Mouse (Mus musculus) ES-E14 (cell line): ENCODE data around the gene Ube2h. TPM values are rescaled to one million over a fixed set of nuclear protein-coding genes. Genes with fewer than 3 reads are reported as not detected.
A peak's percentile ranks its signal among the peaks of the same experiment; 100 is the strongest.

Experiments used
- DNase-seq: peaks from one replicate; pipeline ENCODE4 v3.0.0-alpha.2; 2013; ENCODE audit warnings: low read depth, low spot score
- H3K27ac ChIP-seq: 2 replicates; pipeline ENCODE4 v1.5.1; 2012; ENCODE audit warnings: low read depth, mild to moderate bottlenecking, low read length, moderate library complexity, mixed read lengths; ENCODE audit not compliant: poor library complexity, insufficient read depth, severe bottlenecking
- H3K36me3 ChIP-seq: 2 replicates; pipeline ENCODE4 v1.6.1; 2012; ENCODE audit warnings: mild to moderate bottlenecking, low read length, moderate library complexity, mixed read lengths; ENCODE audit not compliant: control insufficient read depth, poor library complexity, insufficient read depth, severe bottlenecking
- H3K4me1 ChIP-seq, 2 experiments: fragments of 150-350 bp in 1 of 2; sonication (generic) in 1 of 2; 2 replicates each; pipeline ENCODE4 v1.6.1; 2012; ENCODE audit warnings: low read length in 2 of 2, mild to moderate bottlenecking in 1 of 2, mixed read lengths in 1 of 2; ENCODE audit not compliant: control insufficient read depth in 2 of 2, insufficient read depth in 2 of 2, poor library complexity in 1 of 2
- H3K4me3 ChIP-seq, 2 experiments: fragments of 150-350 bp in 1 of 2; sonication (generic) in 1 of 2; 2 replicates each; pipeline ENCODE4 v1.5.1; 2012; ENCODE audit warnings: low read length in 2 of 2, low read depth in 1 of 2, mild to moderate bottlenecking in 1 of 2, mixed read lengths in 1 of 2; ENCODE audit not compliant: insufficient read depth in 1 of 2, poor library complexity in 1 of 2, severe bottlenecking in 1 of 2
- H3K9ac ChIP-seq: 2 replicates; pipeline ENCODE4 v1.6.1; 2012; ENCODE audit warnings: low read depth, mild to moderate bottlenecking, low read length, mixed read lengths; ENCODE audit not compliant: poor library complexity, insufficient read depth, severe bottlenecking
- H3K9me3 ChIP-seq: fragments of 150-350 bp; sonication (generic); 2 replicates; pipeline ENCODE4 v1.6.1; 2012; ENCODE audit warnings: low read depth, mild to moderate bottlenecking, low read length; ENCODE audit not compliant: control insufficient read depth, insufficient read depth
- CHD2 ChIP-seq: IDR thresholded peaks from 2 replicates; pipeline ENCODE4 v1.6.1; 2014; ENCODE audit warnings: mild to moderate bottlenecking, low read depth, low read length, inconsistent platforms
- HCFC1 ChIP-seq: IDR thresholded peaks from 2 replicates; pipeline ENCODE4 v1.6.1; 2012; ENCODE audit warnings: low read length, inconsistent platforms, borderline replicate concordance; ENCODE audit not compliant: insufficient read depth
- MAFK ChIP-seq: IDR thresholded peaks from 2 replicates; pipeline ENCODE4 v1.6.1; 2014; ENCODE audit warnings: mild to moderate bottlenecking, low read depth, low read length, inconsistent platforms; ENCODE audit not compliant: insufficient read depth
- ZC3H11A ChIP-seq: IDR thresholded peaks from 2 replicates; pipeline ENCODE4 v1.6.1; 2012; ENCODE audit warnings: low read depth, mild to moderate bottlenecking, inconsistent platforms, low read length, borderline replicate concordance
- ZNF384 ChIP-seq: IDR thresholded peaks from 2 replicates; pipeline ENCODE4 v1.6.1; 2012; ENCODE audit warnings: low read depth, low read length, inconsistent platforms
- in situ Hi-C, 2 experiments: fragments of 600-800 bp; cut with MboI; formaldehyde crosslinking; loops; one replicate each; pipeline ENCODE4 v1.15.1; 2025; ENCODE audit warnings: low sequenced_read_pairs in 2 of 2, inconsistent platforms in 1 of 2; ENCODE audit not compliant: unreplicated experiment in 2 of 2
- total RNA-seq: library from RNA; depleted of rRNA; stranded (reverse); fragments of 300-350 nt; gene quantifications from 2 replicates; pipeline ENCODE4 v1.2.3, GENCODE M21; 2012; rRNA removed

Ube2h gene
- total RNA-seq = 9.9 and 16.6 TPM in 2 replicates

DNA sequence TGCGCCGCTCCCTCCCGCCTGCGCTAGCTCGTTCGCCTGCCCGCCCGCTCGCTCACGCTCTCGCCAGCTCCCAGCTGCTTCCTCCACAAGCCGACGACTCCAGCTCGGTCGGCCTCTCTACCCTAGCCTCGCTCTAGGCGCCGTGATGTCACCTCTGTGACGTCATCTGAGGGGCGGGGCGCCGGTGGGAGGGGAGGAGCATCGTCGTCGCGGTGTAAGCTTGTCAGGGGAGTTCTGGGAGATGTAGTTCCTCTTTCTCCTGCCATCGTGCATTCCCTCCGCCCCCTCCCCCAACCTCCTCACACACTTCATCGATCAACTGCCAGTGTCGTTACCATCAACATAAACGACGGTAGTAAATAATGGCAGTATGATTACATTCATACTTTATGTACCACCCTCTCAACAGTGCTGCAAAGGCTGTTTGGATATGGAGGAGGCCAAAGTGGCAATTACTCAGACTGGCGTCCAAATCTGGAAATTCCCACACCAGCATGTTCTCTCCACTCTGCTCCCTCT, at the start of gene Ube2h:
Gene Ube2h (minus strand): TSS at position 141 of the 519 bp plus-strand sequence.
- Histone ChIP-seq H3K9ac (peak within 1 kb of the TSS; percentile 88), H3K4me3 (peak within 1 kb of the TSS; percentile 76 to 84), H3K4me1 (peaks cover 8 to 9% of the 10 kb centered on the region in 2 experiments; a peak in 3 of 4 replicates), H3K27ac (peak within 1 kb of the TSS; percentile 26; the same call in 1 of the 2 replicates), H3K9me3 (no peaks in the 10 kb centered on the region), H3K36me3 (no peaks in the 10 kb centered on the region)
- in situ Hi-C loops = no loop called here
- DNase-seq = peak; percentile 98
- TF ChIP-seq ZNF384 (no peak), MAFK (no peak), CHD2 (0 out of 2 replicates have a peak, but pooled peaks have one; percentile 62), ZC3H11A (no peak), HCFC1 (peak; percentile 96)

DNA sequence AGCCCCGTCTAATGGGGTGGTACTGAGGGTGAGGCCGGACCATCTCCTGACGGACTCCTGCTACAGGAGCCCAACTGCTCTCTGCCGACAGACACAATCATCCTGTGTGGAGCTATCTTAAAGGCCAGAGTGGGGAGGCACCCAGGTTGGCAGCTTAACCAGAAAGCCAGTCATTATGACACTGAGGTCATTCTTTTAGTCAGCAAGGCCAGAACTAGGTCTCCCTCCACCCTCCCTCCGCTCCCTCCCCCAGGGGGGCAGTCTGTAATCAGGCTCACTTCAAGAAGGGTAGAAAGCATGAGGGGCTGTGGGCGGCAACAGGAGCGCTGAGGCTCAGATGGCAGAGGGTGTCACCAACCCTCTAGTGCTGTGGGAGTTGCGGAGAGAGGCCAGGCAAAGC, 49.3 kb upstream of the Ube2h start:
- H3K27ac ChIP-seq = no peak overlapping the region
- in situ Hi-C loops = no loop called here
- TF ChIP-seq ZC3H11A (no peak), CHD2 (no peak), HCFC1 (no peak), ZNF384 (no peak)

DNA sequence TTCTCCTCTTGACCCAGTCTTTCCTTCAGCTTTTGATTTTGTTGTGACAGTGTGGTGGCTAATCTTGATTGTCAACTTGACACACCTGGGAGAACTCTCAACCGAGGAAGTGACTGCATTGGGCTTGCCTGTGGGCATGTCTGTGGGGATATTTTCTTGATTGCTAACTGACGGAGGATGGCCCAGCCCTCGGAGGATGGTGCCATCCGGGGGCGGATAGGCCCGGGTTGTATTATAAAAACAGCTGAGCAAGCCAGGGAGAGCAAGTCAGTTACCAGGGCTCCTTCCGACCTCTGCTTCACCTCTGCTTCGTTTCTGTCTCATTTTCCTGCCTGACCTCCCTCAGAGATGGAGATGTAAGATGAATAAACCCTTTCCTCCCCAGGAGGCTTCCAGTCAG, 48.4 kb upstream of the Ube2h start:
- Histone ChIP-seq H3K9me3 (no peaks in the 10 kb centered on the region), H3K4me1 (peaks cover 2 to 3% of the 10 kb centered on the region in 2 experiments; a peak in 1 of 4 replicates), H3K9ac (no peak overlapping the region), H3K27ac (no peak overlapping the region), H3K36me3 (no peaks in the 10 kb centered on the region), H3K4me3 (no peak overlapping the region)
- no peak for DNase-seq
- in situ Hi-C loops = no loop called here
- TF ChIP-seq CHD2 = no peak
- no peak for TF ChIP-seq ZC3H11A
- TF ChIP-seq HCFC1 = no peak
- no peak for TF ChIP-seq ZNF384
- no peak for TF ChIP-seq MAFK

More for the DNA sequence above, 49.3 kb upstream of the Ube2h start:
- Histone ChIP-seq H3K4me3 (no peak overlapping the region), H3K9me3 (no peaks in the 10 kb centered on the region), H3K9ac (no peak overlapping the region), H3K36me3 (no peaks in the 10 kb centered on the region), H3K4me1 (peaks cover 2 to 3% of the 10 kb centered on the region in 2 experiments; a peak in 1 of 4 replicates)
- DNase-seq = no peak

DNA sequence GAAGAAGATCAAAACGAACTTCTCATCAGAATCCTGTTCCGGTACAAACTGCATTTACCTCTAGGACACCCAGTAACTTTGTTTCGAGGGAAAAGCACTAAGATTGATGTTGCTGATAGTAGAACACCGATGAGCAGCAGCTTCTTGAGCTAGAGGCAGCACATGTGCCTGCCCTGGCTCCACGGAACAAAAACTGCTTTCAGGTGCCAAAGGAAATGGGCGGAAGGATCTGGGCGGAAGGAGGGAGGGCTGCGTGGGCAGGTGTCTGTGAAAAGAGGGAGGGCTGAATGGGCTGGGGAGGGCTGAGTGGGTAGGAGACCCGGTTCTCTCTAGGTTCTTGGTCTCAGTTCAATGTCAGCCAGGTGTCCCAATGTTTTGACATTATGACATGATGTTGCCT, 47.0 kb upstream of the Ube2h start:
- in situ Hi-C loops = no loop called here
- TF ChIP-seq ZNF384 (no peak), MAFK (no peak), HCFC1 (no peak), CHD2 (no peak), ZC3H11A (no peak)
- H3K36me3 ChIP-seq = no peaks in the 10 kb centered on the region
- no peak overlapping the region for H3K4me3 ChIP-seq
- H3K4me1 ChIP-seq = peaks cover 0 to 3% of the 10 kb centered on the region in 2 experiments; a peak in 1 of 4 replicates
- no peaks in the 10 kb centered on the region for H3K9me3 ChIP-seq
- H3K9ac ChIP-seq = no peak overlapping the region
- H3K27ac ChIP-seq = no peak overlapping the region
- DNase-seq = no peak
